ENCODE assay signal across 17 mouse cellular contexts in the genomic region with DNA sequence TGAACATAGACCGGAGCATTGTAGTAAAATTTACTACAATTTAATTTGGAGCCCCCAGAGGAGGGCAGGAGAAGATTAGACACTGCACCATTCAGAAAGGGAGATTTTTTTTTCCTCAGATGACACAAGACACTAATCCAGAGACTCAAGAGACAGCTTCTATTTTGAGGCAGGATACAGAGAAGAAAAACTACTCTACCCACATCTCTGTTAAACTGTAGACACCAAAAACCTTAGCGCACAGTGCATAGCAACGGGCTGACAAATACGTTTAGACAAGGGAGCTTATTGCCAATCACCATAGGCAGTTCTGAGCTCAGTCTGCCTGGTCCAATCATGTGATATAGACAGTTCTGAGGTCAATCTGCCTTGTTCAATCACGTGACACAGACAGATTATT.
"Had no signal": no experiment of that assay in that cellular context is flagged by ENCODE, and none has a peak within 500 bp of the region (broad histone marks: within the 10 kb centered on the region; RNA-seq: fewer than 3 reads in every experiment).

No protein-coding gene starts in this region.

- DNase-seq: lung, adult 18-20 months; lung, embryonic 14.5 days; lung, postnatal 10 days; lung, postnatal 4 days; right cerebral cortex, adult 18-20 months; thymus, adult 2 months; thymus, postnatal 25 days; thymus, postnatal 4 days had no signal

- H3K9me3 ChIP-seq: liver, embryonic 12.5 days; midbrain, embryonic 13.5 days; midbrain, embryonic 15.5 days; neural tube, embryonic 13.5 days; neural tube, embryonic 15.5 days had no signal

- H3K4me3 ChIP-seq: liver, embryonic 12.5 days; megakaryocyte, embryonic 14.5 days; midbrain, embryonic 13.5 days; midbrain, embryonic 15.5 days; myocyte; neural tube, embryonic 13.5 days; neural tube, embryonic 15.5 days had no signal

- H3K4me1 ChIP-seq: liver, embryonic 12.5 days; megakaryocyte, embryonic 14.5 days; midbrain, embryonic 15.5 days; neural tube, embryonic 13.5 days; neural tube, embryonic 15.5 days had no signal

- H3K36me3 ChIP-seq: liver, embryonic 12.5 days; midbrain, embryonic 13.5 days; midbrain, embryonic 15.5 days; neural tube, embryonic 13.5 days; neural tube, embryonic 15.5 days had no signal

- H3K27me3 ChIP-seq: liver, embryonic 12.5 days; megakaryocyte, embryonic 14.5 days; midbrain, embryonic 15.5 days; neural tube, embryonic 13.5 days; neural tube, embryonic 15.5 days had no signal

- H3K27ac ChIP-seq: liver, embryonic 12.5 days; liver, embryonic 14.5 days; midbrain, embryonic 13.5 days; midbrain, embryonic 15.5 days; neural tube, embryonic 13.5 days; neural tube, embryonic 15.5 days had no signal

- H3K4me2 ChIP-seq: liver, embryonic 12.5 days; lung, embryonic 14.5 days; midbrain, embryonic 11.5 days; midbrain, embryonic 13.5 days; midbrain, embryonic 15.5 days; neural tube, embryonic 13.5 days; neural tube, embryonic 15.5 days had no signal

- ATAC-seq: liver, embryonic 12.5 days; midbrain, embryonic 13.5 days; midbrain, embryonic 15.5 days had no signal

- H3K9ac ChIP-seq: liver, embryonic 12.5 days; liver, embryonic 14.5 days; lung, embryonic 14.5 days; midbrain, embryonic 13.5 days; midbrain, embryonic 15.5 days; neural tube, embryonic 13.5 days; neural tube, embryonic 15.5 days had no signal
